Comparison of ENCODE assay signal across 32 mouse cellular contexts in genomic region chr13:96936173-96936777, GRCm38 (mm10). TPM values are rescaled to one million over a fixed set of nuclear protein-coding genes. Genes with fewer than 3 reads are reported as not detected.
DNase-seq lines count a peak whose midpoint lies in the region; ATAC-seq lines count a peak whose summit lies in the region.
"Had no signal": no experiment of that assay in that cellular context is flagged by ENCODE, and none has a peak within 500 bp of the region (broad histone marks: within the 10 kb centered on the region; RNA-seq: fewer than 3 reads in every experiment).

No protein-coding gene starts in this region.

- H3K27me3 ChIP-seq in kidney, embryonic 14.5 days (ENCODE audit: control insufficient read depth, insufficient read depth, low read length): no peaks in the 10 kb centered on the region
- 0 out of 2 replicates have a peak, but pooled peaks cover 2% of the 10 kb centered on the region for H3K27me3 ChIP-seq in hindbrain, embryonic 13.5 days
- H3K27me3 ChIP-seq in heart, embryonic 11.5 days (ENCODE audit: control insufficient read depth, insufficient read depth, low read length): no peaks in the 10 kb centered on the region
- H3K27me3 ChIP-seq: embryonic facial prominence, embryonic 15.5 days; heart, embryonic 15.5 days; intestine, embryonic 15.5 days; limb, embryonic 13.5 days; lung, embryonic 15.5 days; midbrain, embryonic 12.5 days; neural tube, embryonic 12.5 days had no signal

- DNase-seq in kidney, adult 9 months: peak; percentile 44
- DNase-seq in kidney, adult 11 months: no peak
- DNase-seq in kidney, postnatal 14 days: peak; percentile 43
- no peak for DNase-seq in lung, postnatal 14 days
- DNase-seq: adrenal gland, adult 8-10 months; B cell, adult 2 months; cerebellum, adult 9-10 months; gastrocnemius, adult 2 months; gastrocnemius, postnatal 36 days; lung, postnatal 36 days; right cerebral cortex, adult 18-20 months; spleen, adult 18-20 months; thymus, adult 2 months; thymus, postnatal 36 days had no signal

- 0 out of 2 replicates have a peak overlapping the region, but pooled peaks have one; percentile 27 for H3K27ac ChIP-seq in kidney, embryonic 14.5 days (ENCODE audit: low read depth, low read length)
- no peak overlapping the region for H3K27ac ChIP-seq in hindbrain, embryonic 13.5 days
- H3K27ac ChIP-seq in heart, embryonic 11.5 days (ENCODE audit: low read depth, low read length): no peak overlapping the region
- H3K27ac ChIP-seq: embryonic facial prominence, embryonic 10.5 days; embryonic facial prominence, embryonic 15.5 days; forebrain, embryonic 10.5 days; gastrocnemius, adult 2 months; heart, embryonic 15.5 days; hindbrain, postnatal 0 days; intestine, embryonic 15.5 days; left cerebral cortex, adult 2 months; limb, embryonic 13.5 days; lung, embryonic 15.5 days; midbrain, embryonic 12.5 days; neural tube, embryonic 12.5 days had no signal

- H3K4me2 ChIP-seq in kidney, embryonic 14.5 days (replicated peaks; ENCODE audit: low read depth, low read length): no peak overlapping the region
- no peak overlapping the region for H3K4me2 ChIP-seq in hindbrain, embryonic 13.5 days
- no peak overlapping the region for H3K4me2 ChIP-seq in heart, embryonic 11.5 days
- H3K4me2 ChIP-seq: embryonic facial prominence, embryonic 15.5 days; heart, embryonic 15.5 days; intestine, embryonic 15.5 days; limb, embryonic 13.5 days; liver, embryonic 11.5 days; lung, embryonic 15.5 days; midbrain, embryonic 12.5 days; neural tube, embryonic 12.5 days had no signal

- no peak overlapping the region for H3K9ac ChIP-seq in kidney, embryonic 14.5 days (ENCODE audit: low read depth, low read length)
- no peak overlapping the region for H3K9ac ChIP-seq in hindbrain, embryonic 13.5 days
- no peak overlapping the region for H3K9ac ChIP-seq in heart, embryonic 11.5 days (ENCODE audit: low read depth, low read length)
- H3K9ac ChIP-seq: embryonic facial prominence, embryonic 15.5 days; heart, embryonic 15.5 days; intestine, embryonic 15.5 days; limb, embryonic 13.5 days; lung, embryonic 15.5 days; midbrain, embryonic 12.5 days; neural tube, embryonic 12.5 days had no signal

- H3K4me1 ChIP-seq in kidney, embryonic 14.5 days (ENCODE audit: control insufficient read depth, insufficient read depth, low read length): peaks cover 15% of the 10 kb centered on the region
- no peaks in the 10 kb centered on the region for H3K4me1 ChIP-seq in hindbrain, embryonic 13.5 days (replicated peaks)
- no peaks in the 10 kb centered on the region for H3K4me1 ChIP-seq in heart, embryonic 11.5 days (ENCODE audit: control insufficient read depth, insufficient read depth, low read length)
- H3K4me1 ChIP-seq: embryonic facial prominence, embryonic 10.5 days; embryonic facial prominence, embryonic 15.5 days; forebrain, embryonic 10.5 days; intestine, embryonic 15.5 days; limb, embryonic 13.5 days; lung, embryonic 15.5 days; midbrain, embryonic 12.5 days; neural tube, embryonic 12.5 days had no signal

- ATAC-seq in kidney, embryonic 14.5 days (ENCODE audit: low FRiP score, low TSS enrichment): peak; percentile 38; the same call in 1 of the 2 replicates
- ATAC-seq in hindbrain, embryonic 13.5 days (ENCODE audit: low FRiP score): no peak
- no peak for ATAC-seq in heart, embryonic 11.5 days (replicated peaks; ENCODE audit: insufficient number of reproducible peaks, low FRiP score, low TSS enrichment)
- ATAC-seq: activated CD4-positive, CD25-positive, alpha-beta regulatory T cell, adult 4 months; forebrain, embryonic 16.5 days; hindbrain, postnatal 0 days; intestine, embryonic 15.5 days had no signal

- no peak overlapping the region for H3K4me3 ChIP-seq in kidney, embryonic 14.5 days (ENCODE audit: low read length)
- H3K4me3 ChIP-seq in hindbrain, embryonic 13.5 days: no peak overlapping the region
- H3K4me3 ChIP-seq in heart, embryonic 11.5 days (ENCODE audit: low read depth, low read length): no peak overlapping the region
- H3K4me3 ChIP-seq: embryonic facial prominence, embryonic 10.5 days; embryonic facial prominence, embryonic 15.5 days; forebrain, embryonic 10.5 days; gastrocnemius, adult 2 months; heart, embryonic 15.5 days; intestine, embryonic 15.5 days; left cerebral cortex, adult 2 months; limb, embryonic 13.5 days; lung, embryonic 15.5 days; midbrain, embryonic 12.5 days; myocyte; neural tube, embryonic 12.5 days had no signal

- no peaks in the 10 kb centered on the region for H3K9me3 ChIP-seq in kidney, embryonic 14.5 days (ENCODE audit: control insufficient read depth, low read length)
- no peaks in the 10 kb centered on the region for H3K9me3 ChIP-seq in hindbrain, embryonic 13.5 days
- H3K9me3 ChIP-seq in heart, embryonic 11.5 days (replicated peaks; ENCODE audit: control insufficient read depth, low read length): no peaks in the 10 kb centered on the region
- H3K9me3 ChIP-seq: embryonic facial prominence, embryonic 10.5 days; embryonic facial prominence, embryonic 15.5 days; forebrain, embryonic 10.5 days; heart, embryonic 15.5 days; intestine, embryonic 15.5 days; limb, embryonic 13.5 days; lung, embryonic 15.5 days; midbrain, embryonic 12.5 days; neural tube, embryonic 12.5 days had no signal

- WGBS in kidney, embryonic 14.5 days: 21% methylated on average over 6 of the region's 6 CpGs
- 46% methylated on average over 6 of the region's 6 CpGs for WGBS in hindbrain, embryonic 13.5 days
- WGBS in heart, embryonic 11.5 days (ENCODE audit: insufficient replicate concordance): 72% methylated on average over 6 of the region's 6 CpGs

- H3K36me3 ChIP-seq in kidney, embryonic 14.5 days (ENCODE audit: control insufficient read depth, insufficient read depth, low read length): no peaks in the 10 kb centered on the region
- H3K36me3 ChIP-seq in hindbrain, embryonic 13.5 days: no peaks in the 10 kb centered on the region
- H3K36me3 ChIP-seq in heart, embryonic 11.5 days (ENCODE audit: control insufficient read depth, insufficient read depth, low read length): no peaks in the 10 kb centered on the region
- H3K36me3 ChIP-seq: embryonic facial prominence, embryonic 10.5 days; embryonic facial prominence, embryonic 15.5 days; forebrain, embryonic 10.5 days; heart, embryonic 15.5 days; intestine, embryonic 15.5 days; limb, embryonic 13.5 days; lung, embryonic 15.5 days; midbrain, embryonic 12.5 days; neural tube, embryonic 12.5 days had no signal

RNA-seq across cellular contexts. Expression of gene Gcnt4, which starts 11.8 kb away (rescaled TPM):
- 0.59 and 0.99 TPM in 2 replicates for polyA plus RNA-seq in kidney, embryonic 14.5 days (2014; fragmentation: Nextera tagmentation; extraction: Ambion mirVana)
- 0.04 and 0.09 TPM in 2 replicates for polyA plus RNA-seq in hindbrain, embryonic 13.5 days (2015; fragmentation: Nextera tagmentation; extraction: Ambion mirVana)
- polyA plus RNA-seq in heart, embryonic 11.5 days (2014; fragmentation: Nextera tagmentation; extraction: Ambion mirVana): 0.34 and 0.61 TPM in 2 replicates
- polyA plus RNA-seq: activated CD4-positive, CD25-positive, alpha-beta regulatory T cell, adult 4 months had no signal

Comparison
In these comparisons a context has a peak if more than half of its experiments do, and no peak if none do; other contexts are left out.
1. DNase-seq: peak in kidney, adult 9 months (single experiment) and kidney, postnatal 14 days (single experiment); none in kidney, adult 11 months (single experiment) and lung, postnatal 14 days (single experiment).